8 mouse cellular contexts compared by ENCODE assay signal in the genomic region with DNA sequence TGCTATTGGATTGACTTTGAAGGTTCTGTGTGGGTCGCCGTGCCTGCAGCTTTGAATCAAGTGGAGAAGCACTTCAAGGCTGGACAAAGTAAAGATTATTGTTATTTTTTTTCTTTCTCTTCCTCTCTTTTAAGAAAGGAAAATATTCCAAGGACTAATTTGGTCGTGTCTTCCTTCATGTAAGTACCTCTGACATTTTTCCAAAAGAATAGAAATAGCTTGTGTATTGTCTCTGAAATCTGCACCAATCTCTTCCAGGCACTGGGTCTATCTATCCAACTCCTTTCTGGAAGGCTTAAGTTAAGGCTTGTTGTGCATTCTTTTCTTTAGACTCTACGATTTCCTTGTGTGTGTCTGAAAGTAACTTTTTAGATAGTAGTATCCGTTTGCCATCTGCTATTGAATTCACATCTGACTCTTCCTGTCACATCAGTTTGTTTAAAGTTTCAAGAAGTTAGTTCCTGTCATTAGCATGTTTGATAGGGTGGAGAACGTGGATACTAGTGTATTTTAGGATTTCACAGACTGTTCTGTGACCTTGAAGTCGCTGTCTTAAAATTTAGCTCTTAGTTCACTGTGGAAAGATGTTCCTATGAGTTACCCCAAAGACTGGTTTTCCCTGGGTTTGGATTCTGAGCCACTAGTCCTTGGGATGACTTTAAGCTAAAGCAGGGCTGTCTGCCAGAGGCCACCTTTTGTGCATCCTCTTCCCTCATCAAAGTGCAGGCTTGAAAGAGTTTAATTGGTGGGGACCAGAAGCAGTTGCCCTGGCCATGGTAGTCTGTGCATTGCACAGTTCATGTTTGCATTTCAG. TPM values are rescaled to one million over a fixed set of nuclear protein-coding genes. Genes with fewer than 3 reads are reported as not detected.
DNase-seq lines count a peak whose midpoint lies in the region; ATAC-seq lines count a peak whose summit lies in the region.

No protein-coding gene starts in this region.

- H3K27me3 ChIP-seq in heart, embryonic 10.5 days (ENCODE audit: insufficient read depth, poor library complexity, severe bottlenecking) = no peaks in the 10 kb centered on the region
- no peaks in the 10 kb centered on the region for H3K27me3 ChIP-seq in liver, embryonic 11.5 days (replicated peaks; ENCODE audit: control insufficient read depth, insufficient read depth, low read length)
- no peaks in the 10 kb centered on the region for H3K27me3 ChIP-seq in stomach, embryonic 15.5 days (replicated peaks)

- 8% methylated on average over 7 of the region's 7 CpGs for WGBS in heart, embryonic 10.5 days
- 5% methylated on average over 7 of the region's 7 CpGs for WGBS in liver, embryonic 11.5 days
- 9% methylated on average over 7 of the region's 7 CpGs for WGBS in stomach, embryonic 15.5 days

- no peaks in the 10 kb centered on the region for H3K9me3 ChIP-seq in heart, embryonic 10.5 days
- no peaks in the 10 kb centered on the region for H3K9me3 ChIP-seq in liver, embryonic 11.5 days (ENCODE audit: control insufficient read depth, low read length)
- no peaks in the 10 kb centered on the region for H3K9me3 ChIP-seq in stomach, embryonic 15.5 days

- no peaks in the 10 kb centered on the region for H3K36me3 ChIP-seq in heart, embryonic 10.5 days
- H3K36me3 ChIP-seq in liver, embryonic 11.5 days (ENCODE audit: control insufficient read depth, insufficient read depth, low read length) = no peaks in the 10 kb centered on the region
- no peaks in the 10 kb centered on the region for H3K36me3 ChIP-seq in stomach, embryonic 15.5 days

- H3K4me1 ChIP-seq in heart, embryonic 10.5 days = peaks cover 15% of the 10 kb centered on the region
- H3K4me1 ChIP-seq in liver, embryonic 11.5 days (replicated peaks; ENCODE audit: control insufficient read depth, insufficient read depth, low read length) = peaks cover 6% of the 10 kb centered on the region; the same call in 1 of the 2 replicates
- no peaks in the 10 kb centered on the region for H3K4me1 ChIP-seq in stomach, embryonic 15.5 days

- H3K9ac ChIP-seq in liver, embryonic 11.5 days (ENCODE audit: low read depth, low read length) = peak overlapping the region; percentile 61
- H3K9ac ChIP-seq in stomach, embryonic 15.5 days = no peak overlapping the region

- no peak for ATAC-seq in liver, embryonic 11.5 days (replicated peaks; ENCODE audit: low FRiP score)
- ATAC-seq in stomach, embryonic 15.5 days (ENCODE audit: insufficient read depth, low FRiP score, low read depth) = no peak

- H3K4me2 ChIP-seq in liver, embryonic 11.5 days = peak overlapping the region; percentile 88
- peak overlapping the region; percentile 76 for H3K4me2 ChIP-seq in stomach, embryonic 15.5 days

- peak overlapping the region; percentile 67 for H3K4me3 ChIP-seq in heart, embryonic 10.5 days
- peak overlapping the region; percentile 72 for H3K4me3 ChIP-seq in liver, embryonic 11.5 days (ENCODE audit: low read depth, low read length)
- H3K4me3 ChIP-seq in stomach, embryonic 15.5 days (replicated peaks) = peak overlapping the region; percentile 63

- H3K27ac ChIP-seq in heart, embryonic 10.5 days = peak overlapping the region; percentile 92
- peak overlapping the region; percentile 58; the same call in 1 of the 2 replicates for H3K27ac ChIP-seq in liver, embryonic 11.5 days (ENCODE audit: low read depth, low read length)
- peak overlapping the region; percentile 86 for H3K27ac ChIP-seq in stomach, embryonic 15.5 days

- DNase-seq in heart, adult 11 months = peak; percentile 92
- DNase-seq in heart, postnatal 4 days = no peak
- peak; percentile 46 for DNase-seq in Muller cell, postnatal 12 days (ENCODE audit: inconsistent ontology term)
- DNase-seq in heart, embryonic 10.5 days (ENCODE audit: low spot score) = no peak
- DNase-seq in liver, embryonic 11.5 days (ENCODE audit: low spot score) = no peak
- no peak for DNase-seq in ovary, postnatal 36 days (ENCODE audit: low spot score)
- no peak for DNase-seq in layer of hippocampus, adult 9-10 months (ENCODE audit: low spot score)

RNA-seq across cellular contexts. Expression of gene Mef2c, which starts 21.3 kb away (rescaled TPM):
- 100 to 1,000 TPM; 108 to 116 TPM for total RNA-seq in heart, postnatal 4 days (2021)
- 100 and 120 TPM in 2 replicates for polyA plus RNA-seq in heart, embryonic 10.5 days (2016; fragmentation: Nextera tagmentation; extraction: Ambion mirVana)
- 43.9 and 46.0 TPM in 2 replicates for polyA plus RNA-seq in liver, embryonic 11.5 days (2014; fragmentation: Nextera tagmentation; extraction: Ambion mirVana)
- 39.5 and 41.4 TPM in 2 replicates for polyA plus RNA-seq in stomach, embryonic 15.5 days (2015; fragmentation: Nextera tagmentation; extraction: Ambion mirVana)

Comparison
In these comparisons a context has a peak if more than half of its experiments do, and no peak if none do; other contexts are left out.
1. DNase-seq: peak in heart, adult 11 months (single experiment) and Muller cell, postnatal 12 days (single experiment); none in heart, postnatal 4 days (single experiment), heart, embryonic 10.5 days (single experiment), liver, embryonic 11.5 days (single experiment), ovary, postnatal 36 days (single experiment) and layer of hippocampus, adult 9-10 months (single experiment).
2. Peak in every context shown above with its lines, with median percentiles within 50 percentile points of each other: H3K27ac ChIP-seq and H3K4me3 ChIP-seq.